Mouse (Mus musculus): ENCODE measurements around the gene Nckipsd. TPM values are rescaled to one million over a fixed set of nuclear protein-coding genes. Genes with fewer than 3 reads are reported as not detected.

Gene Nckipsd
- polyA plus RNA-seq, 1 experiment from 2014 or later, result 9.5 TPM

DNA sequence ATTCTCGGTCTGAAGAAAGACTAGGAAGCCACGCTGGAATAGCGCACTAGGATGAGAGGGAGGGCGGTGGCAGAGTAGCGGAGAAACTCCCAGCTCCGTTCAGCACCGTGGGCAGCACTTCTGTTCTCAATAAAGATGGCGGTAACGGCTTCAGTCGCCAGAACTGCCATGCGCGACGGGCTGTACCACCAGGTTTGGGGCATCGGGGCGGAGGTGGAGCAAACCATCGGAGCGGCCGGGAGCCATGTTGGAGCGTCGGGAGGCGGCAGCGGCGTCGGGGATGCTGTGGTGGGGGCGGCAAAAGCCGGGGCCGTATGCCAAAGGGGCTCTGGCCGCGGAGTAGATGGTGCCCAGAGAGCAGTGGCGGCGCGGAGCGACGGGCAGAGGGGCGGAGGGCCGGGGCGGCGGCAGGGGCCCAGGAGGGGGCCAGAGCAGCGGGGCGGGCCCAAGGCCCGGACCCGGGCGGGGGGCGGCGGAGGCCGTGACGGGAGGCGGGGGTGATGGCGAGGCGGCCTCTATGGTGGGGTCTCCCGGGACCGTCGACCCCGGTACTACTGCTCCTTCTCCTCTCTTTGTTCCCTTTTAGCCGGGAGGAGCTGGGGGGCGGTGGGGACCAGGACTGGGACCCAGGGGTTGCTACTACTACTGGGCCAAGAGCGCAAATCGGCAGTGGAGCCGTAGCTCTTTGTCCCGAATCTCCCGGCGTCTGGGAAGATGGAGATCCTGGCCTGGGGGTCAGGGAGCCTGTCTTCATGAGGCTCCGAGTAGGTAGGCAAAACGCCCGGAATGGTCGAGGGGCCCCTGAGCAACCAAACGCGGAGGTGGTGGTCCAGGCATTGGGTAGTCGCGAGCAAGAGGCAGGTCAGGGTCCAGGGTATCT is 17.9 kb downstream of the Nckipsd start, which contains the start of gene Celsr3:
TSS of gene Celsr3 (plus strand) at position 501 of the 880 bp plus-strand sequence.
- no peak for ATAC-seq (replicated peaks; ENCODE audit: insufficient number of reproducible peaks, low FRiP score, low TSS enrichment)
- peaks cover 12% of the 10 kb centered on the region for H3K4me1 ChIP-seq (ENCODE audit: control insufficient read depth, insufficient read depth, low read length)
- H3K36me3 ChIP-seq (ENCODE audit: control insufficient read depth, insufficient read depth, low read length), result no peaks in the 10 kb centered on the region
- H3K27me3 ChIP-seq (ENCODE audit: control insufficient read depth, insufficient read depth, low read length), result peaks cover 78% of the 10 kb centered on the region
- 2% methylated on average over 59 of the region's 70 CpGs for WGBS (ENCODE audit: insufficient replicate concordance)
- peak within 1 kb of the TSS; percentile 45 for H3K4me3 ChIP-seq (ENCODE audit: low read depth, low read length)
- peak within 1 kb of the TSS; percentile 81 for H3K4me2 ChIP-seq
- no peak within 1 kb of the TSS for H3K9ac ChIP-seq (ENCODE audit: low read depth, low read length)
- H3K9me3 ChIP-seq (replicated peaks; ENCODE audit: control insufficient read depth, low read length), result no peaks in the 10 kb centered on the region
- no peak within 1 kb of the TSS for H3K27ac ChIP-seq (ENCODE audit: low read depth, low read length)

GRCm38 (mm10) chr9:108826700-108827340 is 18.7 kb downstream of the Nckipsd start:
- H3K9me3 ChIP-seq (replicated peaks; ENCODE audit: control insufficient read depth, low read length), result no peaks in the 10 kb centered on the region
- no peak overlapping the region for H3K9ac ChIP-seq (ENCODE audit: low read depth, low read length)
- whole genome bisulfite sequencing (ENCODE audit: insufficient replicate concordance), result 2% methylated on average over 39 of the region's 39 CpGs
- no peaks in the 10 kb centered on the region for H3K36me3 ChIP-seq (ENCODE audit: control insufficient read depth, insufficient read depth, low read length)
- H3K4me3 ChIP-seq (ENCODE audit: low read depth, low read length), result peak overlapping the region; percentile 39
- peaks cover 86% of the 10 kb centered on the region for H3K27me3 ChIP-seq (ENCODE audit: control insufficient read depth, insufficient read depth, low read length)
- 0 out of 2 replicates have a peak, but pooled peaks have one; percentile 8 for ATAC-seq (replicated peaks; ENCODE audit: insufficient number of reproducible peaks, low FRiP score, low TSS enrichment)
- H3K4me1 ChIP-seq (ENCODE audit: control insufficient read depth, insufficient read depth, low read length), result peaks cover 16% of the 10 kb centered on the region
- peak overlapping the region; percentile 81 for H3K4me2 ChIP-seq
- no peak overlapping the region for H3K27ac ChIP-seq (ENCODE audit: low read depth, low read length)

DNA sequence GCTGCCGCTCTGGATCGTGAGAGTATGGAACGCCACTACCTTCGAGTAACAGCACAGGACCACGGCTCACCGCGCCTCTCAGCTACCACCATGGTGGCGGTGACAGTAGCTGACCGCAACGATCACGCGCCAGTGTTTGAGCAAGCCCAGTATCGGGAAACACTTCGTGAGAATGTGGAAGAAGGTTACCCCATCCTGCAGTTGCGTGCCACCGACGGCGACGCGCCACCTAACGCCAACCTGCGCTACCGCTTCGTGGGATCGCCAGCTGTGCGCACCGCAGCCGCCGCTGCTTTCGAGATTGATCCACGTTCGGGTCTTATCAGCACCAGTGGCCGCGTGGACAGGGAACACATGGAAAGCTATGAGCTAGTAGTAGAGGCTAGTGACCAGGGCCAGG is 19.3 kb downstream of the Nckipsd start:
- H3K9ac ChIP-seq (ENCODE audit: low read depth, low read length), result no peak overlapping the region
- H3K4me3 ChIP-seq (ENCODE audit: low read depth, low read length), result peak overlapping the region; percentile 39
- no peaks in the 10 kb centered on the region for H3K36me3 ChIP-seq (ENCODE audit: control insufficient read depth, insufficient read depth, low read length)
- no peak for ATAC-seq (replicated peaks; ENCODE audit: insufficient number of reproducible peaks, low FRiP score, low TSS enrichment)
- no peaks in the 10 kb centered on the region for H3K9me3 ChIP-seq (replicated peaks; ENCODE audit: control insufficient read depth, low read length)
- H3K27ac ChIP-seq (ENCODE audit: low read depth, low read length), result no peak overlapping the region
- H3K4me2 ChIP-seq, result peak overlapping the region; percentile 81
- peaks cover 20% of the 10 kb centered on the region for H3K4me1 ChIP-seq (ENCODE audit: control insufficient read depth, insufficient read depth, low read length)
- 6% methylated on average over 34 of the region's 34 CpGs for WGBS (ENCODE audit: insufficient replicate concordance)
- H3K27me3 ChIP-seq (ENCODE audit: control insufficient read depth, insufficient read depth, low read length), result peaks cover 89% of the 10 kb centered on the region

DNA sequence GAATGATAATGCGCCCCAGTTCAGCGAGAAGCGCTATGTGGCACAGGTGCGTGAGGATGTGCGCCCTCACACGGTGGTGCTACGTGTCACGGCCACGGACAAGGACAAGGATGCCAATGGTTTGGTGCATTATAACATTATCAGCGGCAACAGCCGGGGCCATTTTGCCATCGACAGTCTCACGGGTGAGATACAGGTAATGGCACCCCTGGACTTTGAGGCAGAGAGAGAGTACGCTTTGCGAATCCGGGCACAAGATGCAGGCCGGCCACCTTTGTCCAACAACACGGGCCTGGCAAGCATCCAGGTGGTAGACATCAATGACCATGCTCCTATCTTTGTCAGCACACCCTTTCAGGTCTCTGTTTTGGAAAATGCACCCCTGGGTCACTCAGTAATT is 19.7 kb downstream of the Nckipsd start:
- no peak for ATAC-seq (replicated peaks; ENCODE audit: insufficient number of reproducible peaks, low FRiP score, low TSS enrichment)
- Histone ChIP-seq H3K27ac (ENCODE audit: low read depth, low read length) (no peak overlapping the region), H3K9ac (ENCODE audit: low read depth, low read length) (no peak overlapping the region), H3K27me3 (ENCODE audit: control insufficient read depth, insufficient read depth, low read length) (peaks cover 93% of the 10 kb centered on the region), H3K9me3 (replicated peaks; ENCODE audit: control insufficient read depth, low read length) (no peaks in the 10 kb centered on the region), H3K36me3 (ENCODE audit: control insufficient read depth, insufficient read depth, low read length) (no peaks in the 10 kb centered on the region), H3K4me1 (ENCODE audit: control insufficient read depth, insufficient read depth, low read length) (peaks cover 23% of the 10 kb centered on the region), H3K4me3 (ENCODE audit: low read depth, low read length) (peak overlapping the region; percentile 39), H3K4me2 (peak overlapping the region; percentile 81; the same call in 1 of the 2 replicates)
- WGBS (ENCODE audit: insufficient replicate concordance), result 57% methylated on average over 18 of the region's 18 CpGs

DNA sequence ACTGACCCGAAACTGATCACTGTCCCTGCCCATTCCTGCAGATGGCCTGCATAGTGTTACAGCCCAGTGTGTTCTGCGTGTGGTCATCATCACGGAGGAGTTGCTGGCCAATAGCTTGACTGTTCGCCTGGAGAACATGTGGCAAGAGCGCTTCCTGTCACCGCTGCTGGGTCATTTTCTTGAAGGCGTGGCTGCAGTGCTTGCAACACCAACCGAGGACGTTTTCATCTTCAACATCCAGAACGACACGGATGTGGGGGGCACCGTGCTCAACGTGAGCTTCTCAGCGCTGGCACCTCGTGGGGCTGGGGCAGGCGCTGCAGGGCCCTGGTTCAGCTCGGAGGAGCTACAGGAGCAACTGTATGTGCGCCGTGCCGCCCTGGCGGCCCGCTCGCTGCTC is 23.5 kb downstream of the Nckipsd start:
- H3K9me3 ChIP-seq (replicated peaks; ENCODE audit: control insufficient read depth, low read length), result no peaks in the 10 kb centered on the region
- no peaks in the 10 kb centered on the region for H3K36me3 ChIP-seq (ENCODE audit: control insufficient read depth, insufficient read depth, low read length)
- peak overlapping the region; percentile 58 for H3K4me3 ChIP-seq (ENCODE audit: low read depth, low read length)
- no peak overlapping the region for H3K9ac ChIP-seq (ENCODE audit: low read depth, low read length)
- H3K27ac ChIP-seq (ENCODE audit: low read depth, low read length), result no peak overlapping the region
- peaks cover 19% of the 10 kb centered on the region for H3K4me1 ChIP-seq (ENCODE audit: control insufficient read depth, insufficient read depth, low read length)
- WGBS (ENCODE audit: insufficient replicate concordance), result 6% methylated on average over 23 of the region's 23 CpGs
- no peak for ATAC-seq (replicated peaks; ENCODE audit: insufficient number of reproducible peaks, low FRiP score, low TSS enrichment)
- H3K27me3 ChIP-seq (ENCODE audit: control insufficient read depth, insufficient read depth, low read length), result peaks cover 72% of the 10 kb centered on the region
- peak overlapping the region; percentile 99 for H3K4me2 ChIP-seq

- H3K27ac ChIP-seq (ENCODE audit: low read depth, low read length), result no peak overlapping the region
- H3K27me3 ChIP-seq (ENCODE audit: control insufficient read depth, insufficient read depth, low read length), result peaks cover 65% of the 10 kb centered on the region
- 8% methylated on average over 46 of the region's 46 CpGs for WGBS (ENCODE audit: insufficient replicate concordance)
- H3K9me3 ChIP-seq (replicated peaks; ENCODE audit: control insufficient read depth, low read length), result no peaks in the 10 kb centered on the region
- no peak overlapping the region for H3K9ac ChIP-seq (ENCODE audit: low read depth, low read length)
- H3K4me2 ChIP-seq, result peak overlapping the region; percentile 99
- H3K4me1 ChIP-seq (ENCODE audit: control insufficient read depth, insufficient read depth, low read length), result peaks cover 14% of the 10 kb centered on the region
- no peaks in the 10 kb centered on the region for H3K36me3 ChIP-seq (ENCODE audit: control insufficient read depth, insufficient read depth, low read length)
- peak; percentile 96 for ATAC-seq (replicated peaks; ENCODE audit: insufficient number of reproducible peaks, low FRiP score, low TSS enrichment)
- H3K4me3 ChIP-seq (ENCODE audit: low read depth, low read length), result peak overlapping the region; percentile 58
These were observed 24.4 kb downstream of the Nckipsd start for GRCm38 (mm10) chr9:108832390-108833108.

DNA sequence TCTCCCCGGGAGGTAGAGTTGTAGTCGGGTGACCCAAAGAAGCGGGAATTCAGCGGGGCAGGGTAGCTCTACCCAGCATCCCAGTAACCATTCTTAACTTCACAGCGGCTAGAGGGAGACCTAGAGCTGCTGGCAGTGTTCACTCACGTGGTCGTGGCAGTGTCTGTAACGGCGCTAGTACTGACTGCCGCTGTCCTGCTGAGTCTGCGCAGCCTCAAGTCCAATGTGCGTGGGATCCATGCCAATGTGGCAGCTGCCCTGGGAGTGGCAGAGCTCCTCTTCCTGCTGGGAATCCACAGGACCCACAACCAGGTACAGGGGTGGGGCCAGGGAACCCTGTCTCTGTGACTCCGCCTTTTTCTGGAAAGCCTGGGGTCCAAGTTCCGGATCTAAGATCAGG is 34.8 kb downstream of the Nckipsd start:
- peak; percentile 19; the same call in 1 of the 2 replicates for ATAC-seq (replicated peaks; ENCODE audit: insufficient number of reproducible peaks, low FRiP score, low TSS enrichment)
- Histone ChIP-seq H3K9me3 (replicated peaks; ENCODE audit: control insufficient read depth, low read length) (no peaks in the 10 kb centered on the region), H3K9ac (ENCODE audit: low read depth, low read length) (no peak overlapping the region), H3K4me3 (ENCODE audit: low read depth, low read length) (no peak overlapping the region), H3K36me3 (ENCODE audit: control insufficient read depth, insufficient read depth, low read length) (no peaks in the 10 kb centered on the region), H3K27ac (ENCODE audit: low read depth, low read length) (no peak overlapping the region), H3K4me2 (peak overlapping the region; percentile 37), H3K4me1 (ENCODE audit: control insufficient read depth, insufficient read depth, low read length) (no peaks in the 10 kb centered on the region), H3K27me3 (ENCODE audit: control insufficient read depth, insufficient read depth, low read length) (peaks cover 22% of the 10 kb centered on the region)
- 11% methylated on average over 14 of the region's 14 CpGs for WGBS (ENCODE audit: insufficient replicate concordance)

- Histone ChIP-seq H3K27ac (ENCODE audit: low read depth, low read length) (no peak overlapping the region), H3K4me1 (ENCODE audit: control insufficient read depth, insufficient read depth, low read length) (no peaks in the 10 kb centered on the region), H3K4me3 (ENCODE audit: low read depth, low read length) (no peak overlapping the region), H3K36me3 (ENCODE audit: control insufficient read depth, insufficient read depth, low read length) (no peaks in the 10 kb centered on the region), H3K4me2 (no peak overlapping the region), H3K9ac (ENCODE audit: low read depth, low read length) (no peak overlapping the region), H3K27me3 (ENCODE audit: control insufficient read depth, insufficient read depth, low read length) (peaks cover 24% of the 10 kb centered on the region), H3K9me3 (replicated peaks; ENCODE audit: control insufficient read depth, low read length) (no peaks in the 10 kb centered on the region)
- 72% methylated on average over 5 of the region's 5 CpGs for WGBS (ENCODE audit: insufficient replicate concordance)
- ATAC-seq (replicated peaks; ENCODE audit: insufficient number of reproducible peaks, low FRiP score, low TSS enrichment), result no peak
These were observed 37.2 kb downstream of the Nckipsd start for GRCm38 (mm10) chr9:108845390-108845789.
